Mouse (Mus musculus): Measurements from ENCODE around the gene Gtpbp3. TPM values are rescaled to one million over a fixed set of nuclear protein-coding genes. Genes with fewer than 3 reads are reported as not detected.

The Gtpbp3 gene
- total and polyA plus RNA-seq, 2 experiments from 2014 or later: 12.1 to 58.5 TPM

DNA sequence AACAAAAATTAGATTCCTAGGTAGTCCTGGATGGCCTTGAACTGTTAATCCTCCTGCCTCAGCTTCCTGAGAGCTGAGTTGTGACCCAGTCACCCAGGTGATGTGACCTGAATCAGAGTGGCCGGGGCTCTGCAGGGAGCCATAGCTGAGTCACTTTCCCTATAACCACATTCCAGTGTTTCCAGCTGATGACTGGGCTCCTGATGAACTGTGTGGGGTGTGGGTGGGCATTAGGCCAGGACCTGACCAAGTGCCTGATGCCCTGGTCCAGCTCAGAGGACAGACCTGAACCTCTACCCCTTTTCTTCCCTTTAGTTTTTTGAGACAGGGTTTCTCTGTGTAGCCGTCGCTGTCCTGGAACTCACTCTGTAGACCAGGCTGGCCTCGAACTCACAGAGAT is 17.4 kb downstream of the Gtpbp3 start:
- H3K27ac ChIP-seq: no peak overlapping the region
- TF ChIP-seq CTCF (IDR thresholded peaks at IDR 0.05; ENCODE audit: low read depth): no peak
- no peaks in the 10 kb centered on the region for H3K36me3 ChIP-seq (ENCODE audit: insufficient read depth, low read length)
- H3K9me3 ChIP-seq (ENCODE audit: low read length): no peaks in the 10 kb centered on the region
- no peak for DNase-seq (ENCODE audit: low spot score)
- no peak overlapping the region for H3K4me2 ChIP-seq (ENCODE audit: low read depth, low read length)
- ATAC-seq: no peak
- 0 out of 2 replicates have a peak, but pooled peaks cover 5% of the 10 kb centered on the region for H3K4me1 ChIP-seq (ENCODE audit: insufficient read depth, low read length)
- peaks cover 27% of the 10 kb centered on the region for H3K27me3 ChIP-seq (ENCODE audit: insufficient read depth, low read length)
- H3K9ac ChIP-seq (replicated peaks; ENCODE audit: low read length): no peak overlapping the region
- WGBS: 96% methylated on average over 4 of the region's 4 CpGs
- no peak overlapping the region for H3K4me3 ChIP-seq (ENCODE audit: low read length)

DNA sequence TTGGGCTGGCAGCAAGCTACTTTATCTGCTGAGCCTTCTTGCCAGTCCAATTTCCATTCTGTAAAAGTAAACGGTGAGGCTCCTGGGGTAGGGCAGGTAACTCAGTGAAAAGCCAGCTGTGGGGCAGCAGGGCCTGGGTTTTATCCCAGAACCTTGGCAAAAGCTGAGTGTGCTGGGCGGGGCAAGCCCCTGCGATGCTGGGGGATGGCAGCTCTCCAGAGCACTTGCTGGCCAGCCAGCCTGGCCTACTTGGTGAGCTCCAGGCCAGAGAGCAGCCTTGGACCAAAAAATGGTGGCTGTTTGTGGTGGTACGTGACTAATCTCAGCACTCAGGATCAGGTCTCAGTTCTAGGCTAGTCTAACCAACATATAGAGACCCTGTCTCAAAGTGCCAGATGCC is 18.1 kb downstream of the Gtpbp3 start:
- no peak for DNase-seq (ENCODE audit: low spot score)

GRCm38 (mm10) chr8:71507589-71508104 is 19.7 kb downstream of the Gtpbp3 start:
- Histone ChIP-seq H3K36me3 (ENCODE audit: insufficient read depth, low read length) (no peaks in the 10 kb centered on the region), H3K4me3 (ENCODE audit: low read length) (peak overlapping the region; percentile 45), H3K27me3 (ENCODE audit: insufficient read depth, low read length) (peaks cover 27% of the 10 kb centered on the region), H3K4me1 (ENCODE audit: insufficient read depth, low read length) (0 out of 2 replicates have a peak, but pooled peaks cover 5% of the 10 kb centered on the region), H3K4me2 (ENCODE audit: low read depth, low read length) (peak overlapping the region; percentile 68), H3K9ac (replicated peaks; ENCODE audit: low read length) (peak overlapping the region; percentile 56), H3K9me3 (ENCODE audit: low read length) (no peaks in the 10 kb centered on the region), H3K27ac (no peak overlapping the region)
- no peak for TF ChIP-seq CTCF (IDR thresholded peaks at IDR 0.05; ENCODE audit: low read depth)
- WGBS: under 1% methylated on average over 60 of the region's 61 CpGs
- ATAC-seq (peak; percentile 86), DNase-seq (ENCODE audit: low spot score) (peak; percentile 93)

More for the DNA sequence above, 18.1 kb downstream of the Gtpbp3 start:
- Histone ChIP-seq H3K4me2 (ENCODE audit: low read depth, low read length) (no peak overlapping the region), H3K27ac (no peak overlapping the region), H3K4me1 (ENCODE audit: insufficient read depth, low read length) (0 out of 2 replicates have a peak, but pooled peaks cover 5% of the 10 kb centered on the region), H3K9ac (replicated peaks; ENCODE audit: low read length) (no peak overlapping the region), H3K9me3 (ENCODE audit: low read length) (no peaks in the 10 kb centered on the region), H3K4me3 (ENCODE audit: low read length) (no peak overlapping the region), H3K27me3 (ENCODE audit: insufficient read depth, low read length) (peaks cover 27% of the 10 kb centered on the region), H3K36me3 (ENCODE audit: insufficient read depth, low read length) (no peaks in the 10 kb centered on the region)
- ATAC-seq: no peak
- TF ChIP-seq CTCF (IDR thresholded peaks at IDR 0.05; ENCODE audit: low read depth): no peak
- WGBS: 70% methylated on average over 4 of the region's 4 CpGs

- Histone ChIP-seq H3K9me3 (ENCODE audit: low read length) (no peaks in the 10 kb centered on the region), H3K27me3 (ENCODE audit: insufficient read depth, low read length) (peaks cover 27% of the 10 kb centered on the region)
These were observed 21.4 kb downstream of the Gtpbp3 start for GRCm38 (mm10) chr8:71509316-71509715.

GRCm38 (mm10) chr8:71511644-71512043 is 23.7 kb downstream of the Gtpbp3 start, which contains the start of gene Plvap:
Gene Plvap, minus strand, starts transcription at chr8:71511752.
- H3K9me3 ChIP-seq (ENCODE audit: low read length): no peaks in the 10 kb centered on the region
- DNase-seq (ENCODE audit: low spot score) (no peak), ATAC-seq (no peak)
- peaks cover 20% of the 10 kb centered on the region for H3K27me3 ChIP-seq (ENCODE audit: insufficient read depth, low read length)
- 0 out of 2 replicates have a peak, but pooled peaks cover 5% of the 10 kb centered on the region for H3K4me1 ChIP-seq (ENCODE audit: insufficient read depth, low read length)
- WGBS: 69% methylated on average over 14 of the region's 14 CpGs
- TF ChIP-seq CTCF (IDR thresholded peaks at IDR 0.05; ENCODE audit: low read depth): no peak
- H3K9ac ChIP-seq (replicated peaks; ENCODE audit: low read length): no peak within 1 kb of the TSS
- no peaks in the 10 kb centered on the region for H3K36me3 ChIP-seq (ENCODE audit: insufficient read depth, low read length)
- H3K4me3 ChIP-seq (ENCODE audit: low read length): no peak within 1 kb of the TSS
- no peak within 1 kb of the TSS for H3K27ac ChIP-seq
- no peak within 1 kb of the TSS for H3K4me2 ChIP-seq (ENCODE audit: low read depth, low read length)

More at GRCm38 (mm10) chr8:71509316-71509715, 21.4 kb downstream of the Gtpbp3 start:
- Histone ChIP-seq H3K4me3 (ENCODE audit: low read length) (no peak overlapping the region), H3K9ac (replicated peaks; ENCODE audit: low read length) (no peak overlapping the region), H3K36me3 (ENCODE audit: insufficient read depth, low read length) (no peaks in the 10 kb centered on the region), H3K4me2 (ENCODE audit: low read depth, low read length) (no peak overlapping the region), H3K4me1 (ENCODE audit: insufficient read depth, low read length) (0 out of 2 replicates have a peak, but pooled peaks cover 5% of the 10 kb centered on the region), H3K27ac (no peak overlapping the region)
- no peak for DNase-seq (ENCODE audit: low spot score)
- no peak for TF ChIP-seq CTCF (IDR thresholded peaks at IDR 0.05; ENCODE audit: low read depth)
- WGBS: 62% methylated on average over 2 of the region's 2 CpGs
- no peak for ATAC-seq

DNA sequence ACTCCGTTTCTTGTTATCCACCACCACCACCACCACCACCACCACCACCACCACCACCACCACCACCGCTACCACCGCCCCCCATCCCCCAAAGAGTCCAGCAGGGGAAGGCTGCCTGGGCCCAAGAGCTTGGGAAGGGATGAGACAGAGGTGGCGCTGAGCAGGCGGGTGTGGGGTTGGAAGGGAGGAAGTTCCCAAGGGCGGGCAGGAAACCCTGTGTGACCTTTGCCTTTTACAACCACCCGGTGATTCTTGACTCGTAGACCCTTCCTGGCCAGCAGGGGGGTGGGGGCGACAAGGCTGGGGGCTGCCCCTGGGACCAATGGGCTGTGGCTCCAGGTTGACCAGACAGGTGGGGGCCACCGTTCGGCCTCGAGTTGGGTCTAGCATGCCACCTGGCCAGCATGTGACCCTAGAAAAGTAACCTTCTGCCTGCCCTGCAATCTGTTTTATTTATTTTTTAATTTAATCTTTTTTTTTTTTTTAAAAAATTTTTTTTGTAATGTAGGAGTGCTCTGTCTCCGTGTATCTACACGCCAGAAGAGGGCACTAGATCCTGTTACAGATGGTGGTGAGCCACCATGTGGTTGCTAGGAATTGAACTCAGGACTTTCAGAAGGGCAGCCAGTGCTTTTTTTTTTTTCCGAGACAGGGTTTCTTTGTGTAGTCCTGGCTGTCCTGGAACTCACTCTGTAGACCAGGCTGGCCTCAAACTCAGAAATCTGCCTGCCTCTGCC is 25.3 kb downstream of the Gtpbp3 start:
- peaks cover 10% of the 10 kb centered on the region for H3K27me3 ChIP-seq (ENCODE audit: insufficient read depth, low read length)
- 78% methylated on average over 14 of the region's 15 CpGs for WGBS
- no peaks in the 10 kb centered on the region for H3K9me3 ChIP-seq (ENCODE audit: low read length)
- no peak overlapping the region for H3K4me3 ChIP-seq (ENCODE audit: low read length)
- no peak overlapping the region for H3K4me2 ChIP-seq (ENCODE audit: low read depth, low read length)
- no peak for ATAC-seq
- no peak for DNase-seq (ENCODE audit: low spot score)
- H3K4me1 ChIP-seq (ENCODE audit: insufficient read depth, low read length): 0 out of 2 replicates have a peak, but pooled peaks cover under 1% of the 10 kb centered on the region
- H3K36me3 ChIP-seq (ENCODE audit: insufficient read depth, low read length): no peaks in the 10 kb centered on the region
- H3K27ac ChIP-seq: no peak overlapping the region
- TF ChIP-seq CTCF (IDR thresholded peaks at IDR 0.05; ENCODE audit: low read depth): no peak
- no peak overlapping the region for H3K9ac ChIP-seq (replicated peaks; ENCODE audit: low read length)

DNA sequence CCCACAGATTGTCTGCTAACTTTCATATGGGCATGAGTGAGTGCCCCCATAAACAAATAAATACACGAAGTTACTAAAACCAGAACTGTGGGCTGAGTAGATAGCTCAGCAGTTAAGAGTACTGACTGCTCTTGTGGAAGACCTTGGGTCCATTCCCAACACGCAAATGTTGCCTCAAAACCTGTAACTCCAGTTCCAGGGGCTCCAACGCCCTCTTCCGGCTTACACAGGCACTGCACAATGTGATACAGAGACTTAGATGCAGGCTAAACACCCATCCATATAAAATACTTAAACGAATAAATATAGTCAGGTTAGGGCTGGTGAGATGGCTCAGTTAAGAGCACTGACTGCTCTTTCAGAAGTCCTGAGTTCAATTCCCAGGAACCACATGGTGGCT is 27.1 kb downstream of the Gtpbp3 start:
- no peaks in the 10 kb centered on the region for H3K9me3 ChIP-seq (ENCODE audit: low read length)
- ATAC-seq (no peak), DNase-seq (ENCODE audit: low spot score) (no peak)
- no peaks in the 10 kb centered on the region for H3K4me1 ChIP-seq (ENCODE audit: insufficient read depth, low read length)
- no peak overlapping the region for H3K4me2 ChIP-seq (ENCODE audit: low read depth, low read length)
- H3K9ac ChIP-seq (replicated peaks; ENCODE audit: low read length): no peak overlapping the region
- peaks cover 2% of the 10 kb centered on the region; the same call in 1 of the 2 replicates for H3K27me3 ChIP-seq (ENCODE audit: insufficient read depth, low read length)
- H3K36me3 ChIP-seq (ENCODE audit: insufficient read depth, low read length): no peaks in the 10 kb centered on the region
- 73% methylated on average over 5 of the region's 5 CpGs for WGBS
- no peak for TF ChIP-seq CTCF (IDR thresholded peaks at IDR 0.05; ENCODE audit: low read depth)
- H3K27ac ChIP-seq: no peak overlapping the region
- H3K4me3 ChIP-seq (ENCODE audit: low read length): no peak overlapping the region
